Mouse (Mus musculus): ENCODE data around the gene Sgtb.

The Sgtb gene

DNA sequence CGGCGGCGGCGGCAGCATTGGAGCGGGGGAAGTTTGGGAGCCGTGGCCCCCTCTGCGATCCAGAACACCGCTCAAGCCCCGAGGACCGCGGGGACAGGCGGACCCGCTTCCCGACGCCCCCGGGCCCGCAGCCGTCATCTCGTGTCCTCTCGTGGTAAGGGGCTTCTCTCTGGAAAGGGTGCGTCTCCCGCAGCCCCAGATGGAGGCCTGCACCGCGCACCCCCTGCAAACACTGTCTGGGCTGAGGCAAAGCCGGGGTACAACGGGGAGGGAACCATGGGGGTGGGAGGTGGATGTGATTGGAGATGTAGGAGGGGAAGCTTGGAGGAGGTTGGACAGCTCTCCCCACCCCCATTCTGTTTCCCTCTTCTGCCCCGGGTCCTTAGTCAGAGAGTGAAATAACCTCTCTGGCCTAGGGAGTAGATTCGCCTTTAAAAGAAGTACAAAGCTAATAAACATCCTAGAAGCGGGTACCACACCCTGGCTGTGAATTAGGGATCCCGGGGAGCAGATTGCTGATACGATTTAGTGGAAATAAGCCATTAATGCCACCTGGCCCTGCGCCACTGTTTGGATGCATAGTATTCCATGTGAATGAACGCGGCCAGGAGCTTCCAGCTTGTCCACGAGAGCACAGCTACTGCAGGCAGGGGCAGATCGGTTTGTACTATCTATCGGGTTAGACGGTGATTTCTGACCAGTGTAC, 428 bp downstream of the Sgtb start:
- peak in 1 of 2 experiments; percentile 38 for DNase-seq (ENCODE audit: low spot score in 2 of 2)

DNA sequence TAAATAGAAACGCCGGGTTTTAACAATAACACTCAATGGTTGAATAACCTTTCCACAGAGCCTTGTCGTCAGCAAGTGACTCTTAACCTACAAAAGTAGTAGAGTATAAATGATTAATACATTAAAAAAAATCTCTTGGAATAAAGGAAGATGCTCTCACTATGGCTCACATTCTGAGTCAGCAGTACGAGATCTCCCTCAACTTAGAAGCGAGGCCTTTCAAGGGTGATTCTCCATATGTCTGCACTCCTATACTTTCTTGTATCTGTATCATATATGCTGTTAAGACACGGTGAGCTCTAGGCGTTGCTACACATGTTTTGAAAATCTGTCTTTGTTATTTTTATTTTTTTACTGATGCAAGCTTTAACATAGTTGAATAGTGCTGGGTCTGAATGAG, 985 bp downstream of the Sgtb start:
- no peak for DNase-seq (ENCODE audit: low spot score in 2 of 2)

DNA sequence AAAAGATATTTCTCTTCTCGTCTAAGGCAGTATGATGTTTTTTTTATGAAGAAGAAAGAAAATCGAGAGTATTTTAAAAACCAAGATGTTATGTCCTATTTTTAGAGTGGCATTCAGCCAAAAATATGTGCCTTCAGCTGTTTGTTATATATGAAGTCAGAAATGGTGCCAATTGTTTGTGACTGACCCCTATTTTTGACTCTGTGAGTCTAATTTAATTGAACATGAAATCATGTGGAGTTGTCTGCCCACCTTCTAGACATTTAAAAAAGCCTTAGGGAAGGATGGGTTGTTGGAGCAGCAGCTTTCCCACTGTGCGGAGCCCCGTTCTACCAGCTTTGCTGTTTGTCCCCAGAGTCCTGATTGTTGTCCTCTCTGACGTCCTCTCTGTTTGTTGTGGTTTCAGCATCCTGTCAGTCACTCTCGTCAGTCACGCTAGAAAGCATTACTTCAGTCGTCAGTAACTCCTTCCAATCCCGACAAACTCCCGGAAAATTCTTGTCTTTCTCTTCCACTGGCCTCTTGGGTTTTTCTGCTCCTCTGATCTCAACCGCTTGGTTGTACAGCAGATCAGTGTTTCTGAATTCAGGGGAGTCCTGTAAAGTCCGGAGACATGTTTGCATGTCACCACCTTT, 2.8 kb downstream of the Sgtb start:
- no peak for DNase-seq (ENCODE audit: low spot score in 2 of 2)

DNA sequence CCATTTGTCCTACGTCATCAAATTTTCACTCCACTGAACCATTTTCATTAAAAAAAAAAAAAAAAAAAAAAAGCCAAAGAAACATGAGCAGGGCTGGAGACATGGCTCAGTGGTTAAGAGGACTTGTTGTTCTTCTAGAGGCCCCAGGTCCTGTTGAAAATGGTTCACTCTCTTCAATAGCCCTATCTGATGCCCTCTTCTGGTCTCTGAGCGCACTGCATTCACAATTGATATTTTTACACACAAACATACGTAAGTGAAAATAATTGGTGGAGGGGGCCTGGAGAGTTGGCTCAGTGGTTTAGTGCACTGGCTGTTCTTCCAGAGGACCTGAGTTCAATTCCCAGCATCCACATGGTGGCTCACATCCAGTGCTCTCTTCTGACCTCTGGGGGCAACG, 4.2 kb downstream of the Sgtb start:
- DNase-seq (ENCODE audit: low spot score in 2 of 2): no peak

DNA sequence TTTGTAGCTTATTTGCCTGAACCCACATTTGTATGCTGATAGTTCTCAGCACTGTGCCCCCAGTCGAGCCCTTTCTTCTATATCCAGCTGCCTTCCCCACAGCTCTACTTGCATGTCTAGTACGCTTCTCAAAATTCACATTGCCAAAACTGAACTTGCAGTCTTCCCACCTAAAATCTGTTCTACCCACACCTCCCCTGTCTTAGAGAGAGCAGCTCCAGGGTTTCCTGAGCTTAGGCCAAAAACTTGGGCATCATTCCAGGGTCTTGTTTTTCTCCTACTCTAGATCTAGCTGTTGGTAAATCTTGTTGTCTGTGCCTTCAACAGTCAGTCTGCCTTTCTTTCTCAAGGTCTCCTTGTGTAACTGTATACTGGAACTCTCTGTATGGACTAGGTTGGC, 5.3 kb downstream of the Sgtb start:
- no peak for DNase-seq (ENCODE audit: low spot score in 2 of 2)

DNA sequence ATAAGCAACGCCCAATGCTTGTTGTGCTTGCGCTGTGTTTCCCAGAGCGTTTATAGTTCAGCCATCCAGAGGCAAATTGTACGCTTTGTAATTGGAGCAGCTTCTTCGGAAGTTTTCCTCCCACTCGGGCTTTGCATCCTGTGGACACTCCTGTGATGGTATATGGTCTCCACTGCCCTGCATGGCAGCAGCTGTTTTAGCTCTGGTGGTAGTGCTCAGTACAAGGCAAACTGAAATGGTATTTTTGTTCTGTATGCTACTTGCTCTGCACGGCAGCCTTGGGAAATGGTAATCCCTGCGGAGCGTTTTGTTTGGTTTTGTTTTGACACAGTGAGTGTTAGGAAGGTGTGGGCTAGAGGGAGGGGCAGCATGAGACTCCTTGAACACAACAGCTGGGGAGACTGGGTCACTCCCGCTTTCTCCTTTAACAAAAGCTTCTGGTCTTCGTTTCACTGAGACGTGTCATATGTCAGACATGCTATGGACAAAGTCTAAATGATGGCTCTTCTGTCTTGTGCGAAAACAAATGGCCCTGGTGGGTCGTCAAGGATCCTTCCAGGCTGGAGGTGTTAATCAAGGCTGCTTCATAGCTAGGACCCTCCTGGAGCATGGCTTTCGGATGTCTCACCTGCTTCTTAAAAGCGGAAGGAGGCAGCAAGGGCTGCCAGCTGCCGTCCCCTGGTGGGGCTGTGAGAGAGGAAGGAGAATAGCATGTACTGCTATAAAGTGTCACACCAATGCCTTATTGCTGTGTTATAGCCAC, 12.7 kb downstream of the Sgtb start:
- DNase-seq (ENCODE audit: low spot score in 2 of 2): no peak

DNA sequence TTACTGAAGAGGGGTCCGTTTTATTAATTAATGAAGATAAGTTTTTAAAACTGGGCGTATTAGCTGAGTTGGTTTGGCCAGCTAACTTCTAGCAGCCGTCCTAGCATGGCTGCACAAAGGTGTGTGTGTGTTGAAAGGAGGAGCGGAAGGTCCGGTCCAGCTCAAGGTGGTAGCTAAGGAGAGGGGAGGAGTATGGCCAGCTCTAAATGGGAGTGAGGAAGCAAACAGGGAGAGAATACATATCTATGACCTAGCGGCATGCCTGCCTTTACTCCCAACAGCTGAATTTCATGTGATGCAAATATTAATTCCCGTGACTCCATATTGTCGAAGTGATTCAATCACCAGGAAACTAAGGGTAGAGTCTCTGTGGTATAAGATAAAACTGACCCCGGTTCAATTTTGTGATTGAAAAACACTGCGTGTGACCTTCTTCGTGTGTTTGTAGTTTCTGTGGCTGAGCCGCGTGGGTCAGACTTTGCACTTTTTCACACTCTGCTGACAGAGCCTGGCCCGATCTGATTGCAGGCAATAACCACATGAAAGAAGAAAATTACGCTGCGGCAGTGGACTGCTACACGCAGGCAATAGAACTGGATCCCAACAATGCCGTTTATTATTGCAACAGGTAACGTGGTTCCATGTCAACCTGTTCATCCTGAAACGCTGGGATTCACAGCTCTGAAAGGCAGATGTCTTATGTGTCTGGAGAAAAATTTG, 14.3 kb downstream of the Sgtb start:
- DNase-seq (ENCODE audit: low spot score in 2 of 2): no peak

DNA sequence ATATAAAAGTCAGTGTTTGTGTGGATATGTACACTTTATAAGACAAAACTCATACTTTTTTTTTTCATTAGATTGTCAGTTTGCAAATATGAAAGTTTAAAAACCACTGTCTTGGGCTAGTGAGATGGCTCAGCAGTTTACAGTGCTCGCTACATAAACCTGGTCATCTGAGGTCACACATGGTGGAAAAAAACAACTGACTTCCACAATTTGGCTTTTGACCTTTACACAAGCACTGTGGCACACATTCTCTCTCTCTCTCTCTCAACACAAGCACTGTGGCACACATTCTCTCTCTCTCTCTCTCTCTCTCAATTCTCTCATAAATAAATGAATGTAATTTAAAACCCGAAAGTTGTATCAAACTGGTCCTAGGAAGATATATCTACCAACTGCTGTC, 23.0 kb downstream of the Sgtb start:
- DNase-seq (ENCODE audit: low spot score in 2 of 2): no peak

DNA sequence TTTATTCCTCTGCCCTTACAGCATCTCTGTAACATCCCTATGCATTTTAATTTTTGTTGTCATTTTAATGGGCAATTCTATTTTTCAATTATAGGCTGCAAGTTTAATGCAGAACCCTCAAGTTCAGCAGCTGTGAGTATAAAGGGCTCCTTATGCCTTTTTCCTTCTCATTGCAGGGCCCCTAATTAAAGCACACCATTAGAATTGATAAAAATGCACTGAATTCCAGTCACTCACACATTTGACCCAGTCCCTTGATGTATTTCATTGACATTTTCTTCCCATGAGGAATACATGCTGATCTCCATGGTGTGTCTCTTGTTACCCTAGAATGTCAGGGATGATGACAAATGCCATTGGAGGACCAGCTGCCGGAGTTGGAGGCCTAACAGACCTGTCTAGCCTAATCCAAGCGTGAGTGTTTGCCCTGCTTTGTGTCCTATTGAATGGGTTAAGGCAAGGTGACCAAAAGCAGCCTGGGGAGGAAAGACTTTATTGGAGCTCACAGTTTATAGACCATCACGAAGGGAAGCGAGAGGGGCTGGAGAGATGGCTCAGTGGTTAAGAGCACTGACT, 25.1 kb downstream of the Sgtb start:
- no peak for DNase-seq (ENCODE audit: low spot score in 2 of 2)

DNA sequence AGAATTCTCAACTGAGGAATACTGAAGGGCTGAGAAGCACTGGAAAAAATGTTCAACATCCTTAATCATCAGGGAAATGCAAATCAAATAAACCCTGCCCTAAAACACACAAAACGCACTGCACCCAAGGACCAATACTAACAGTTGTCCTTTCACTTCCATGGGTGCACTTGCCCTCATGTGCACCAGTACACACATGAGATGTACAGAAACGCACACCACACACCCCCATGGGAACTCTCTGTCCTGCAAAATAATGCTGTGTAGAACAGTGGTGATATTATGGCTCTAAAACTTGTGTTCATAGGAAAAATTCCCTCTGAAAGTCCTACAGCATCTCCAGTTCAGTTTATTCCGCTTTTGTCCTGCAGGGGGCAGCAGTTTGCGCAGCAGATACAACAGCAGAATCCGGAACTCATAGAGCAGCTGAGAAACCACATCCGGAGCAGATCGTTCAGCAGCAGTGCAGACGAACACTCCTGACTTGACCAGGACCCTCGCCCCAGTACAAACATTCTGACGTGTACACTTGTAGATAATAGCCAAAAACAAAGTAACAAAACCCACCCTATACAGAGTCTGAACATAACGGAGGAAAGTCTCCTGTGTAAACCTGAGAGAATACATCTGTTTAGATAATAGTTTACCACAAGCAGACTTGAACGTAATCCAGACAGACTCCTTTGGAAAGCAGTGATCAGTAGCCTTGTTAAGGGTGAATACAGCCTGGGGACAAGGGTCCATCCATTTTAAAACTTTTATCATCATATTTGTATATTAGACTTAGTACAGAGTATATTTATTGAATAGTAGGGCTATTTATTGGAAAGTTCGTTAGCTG, 30.0 kb downstream of the Sgtb start:
- peak; percentile 40 to 72 for DNase-seq (ENCODE audit: low spot score in 2 of 2)

DNA sequence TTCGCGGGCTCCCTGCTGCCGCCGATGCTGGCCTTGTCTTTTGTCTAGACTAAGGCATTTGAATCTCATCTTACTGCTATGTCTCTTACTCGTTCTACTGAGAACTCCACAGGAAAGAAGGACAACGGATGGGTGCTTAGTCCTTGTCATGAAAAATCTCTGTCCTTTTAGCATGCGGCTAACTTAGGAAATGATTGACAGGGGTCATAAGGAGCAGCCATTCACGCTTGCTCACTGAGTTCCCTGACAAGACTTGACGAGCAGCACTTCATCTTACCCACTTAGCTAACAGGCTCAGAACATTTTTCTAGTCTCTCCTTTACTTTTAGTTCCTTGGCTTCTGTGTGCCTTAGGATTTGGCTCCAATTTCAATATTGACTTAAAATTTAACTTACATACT, 35.3 kb downstream of the Sgtb start:
- DNase-seq (ENCODE audit: low spot score in 2 of 2): no peak

DNA sequence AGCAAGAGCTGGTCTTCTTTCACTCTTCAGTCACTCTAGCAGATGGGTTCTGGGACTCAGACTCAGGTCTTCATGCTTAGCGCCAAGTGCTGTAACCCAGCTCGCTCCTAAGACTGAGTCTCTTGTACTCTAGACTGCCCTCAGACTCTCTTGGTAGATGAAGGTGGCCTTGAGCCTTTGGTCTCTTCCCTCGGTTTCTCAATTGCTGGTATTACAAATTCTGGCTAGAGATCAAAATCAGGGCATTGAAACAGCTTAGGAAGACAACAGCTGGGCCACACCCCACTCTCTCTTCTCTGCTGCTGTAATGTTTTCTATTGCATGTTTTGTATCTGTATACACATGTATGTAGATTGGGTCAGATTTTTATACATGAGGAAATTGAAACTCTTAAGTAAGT, 36.1 kb downstream of the Sgtb start:
- no peak for DNase-seq (ENCODE audit: low spot score in 2 of 2)

DNA sequence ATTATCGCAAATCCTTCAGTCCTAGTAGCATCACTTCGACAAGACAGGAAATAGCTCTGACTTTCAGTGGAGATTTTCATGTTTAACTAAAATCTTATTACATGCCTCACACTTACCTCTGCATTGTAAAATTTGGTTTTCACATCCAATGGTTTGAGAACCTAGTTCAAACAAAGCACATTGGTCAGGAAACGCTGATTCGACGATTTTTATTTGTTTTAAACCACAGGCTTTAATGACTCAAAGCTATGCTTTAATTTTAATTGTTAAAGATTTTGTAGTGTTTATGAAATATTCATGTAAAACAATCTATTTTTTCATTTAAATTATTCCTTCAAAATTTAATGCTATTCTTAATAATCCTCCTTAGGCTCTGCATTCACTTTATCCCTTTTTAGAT, 44.6 kb downstream of the Sgtb start:
- DNase-seq (ENCODE audit: low spot score in 2 of 2): no peak

DNA sequence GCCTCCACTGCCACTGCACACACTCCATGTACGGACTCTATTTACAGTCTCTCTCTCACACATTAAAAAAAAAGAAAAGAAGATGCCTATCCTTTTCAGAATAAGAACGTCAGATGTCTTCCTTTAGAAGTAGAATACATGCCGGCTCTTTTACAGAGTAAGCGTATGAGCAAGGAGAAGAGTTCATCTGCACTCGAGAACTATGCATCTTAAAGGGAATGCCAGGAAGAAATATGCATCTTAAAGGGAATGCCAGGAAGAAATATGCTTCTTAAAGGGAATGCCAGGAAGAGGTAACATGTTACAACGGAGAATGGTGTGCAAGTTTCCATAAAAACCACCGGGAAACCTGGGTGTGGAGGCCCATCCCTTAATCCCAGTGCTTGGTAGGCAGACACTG, 45.6 kb downstream of the Sgtb start:
- DNase-seq (ENCODE audit: low spot score in 2 of 2): no peak

DNA sequence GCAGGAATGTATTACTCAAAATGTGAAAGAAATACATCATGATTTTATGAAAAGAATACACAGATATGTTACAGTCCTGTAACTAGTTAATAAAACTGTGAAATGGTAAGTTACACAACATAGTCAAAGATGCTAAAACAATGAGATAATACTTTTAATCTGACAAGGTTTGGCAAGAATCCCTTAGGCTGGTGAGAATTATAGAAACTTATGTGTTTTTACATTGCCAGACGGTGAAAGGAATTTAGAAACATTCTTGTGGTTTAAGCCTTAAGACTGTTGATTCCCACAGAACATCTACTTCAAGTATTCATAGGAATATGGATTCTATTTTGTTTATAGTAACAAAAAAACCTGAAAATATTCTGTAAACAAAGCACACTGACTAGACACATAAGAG, 46.1 kb downstream of the Sgtb start:
- no peak for DNase-seq (ENCODE audit: low spot score in 2 of 2)

DNA sequence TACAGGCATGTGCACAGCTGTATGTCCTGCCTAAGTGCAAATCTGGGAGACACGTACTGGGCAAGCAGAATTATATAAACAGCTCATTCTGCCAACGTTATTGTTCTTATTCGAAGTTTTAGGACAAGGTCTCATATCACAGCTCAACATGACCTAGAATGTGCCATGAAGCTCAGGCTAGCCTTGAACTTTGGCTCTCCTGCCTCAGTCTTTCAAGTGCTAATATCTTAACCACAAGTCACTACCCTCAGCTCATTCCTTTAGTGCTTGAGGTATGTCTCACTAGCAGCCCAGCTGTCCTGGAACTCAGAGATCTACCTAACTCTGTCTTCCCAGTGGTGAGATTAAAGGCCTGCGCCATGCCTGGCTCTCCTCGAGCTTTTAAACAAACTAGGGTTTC, 62.2 kb downstream of the Sgtb start:
- no peak for DNase-seq (ENCODE audit: low spot score in 2 of 2)

DNA sequence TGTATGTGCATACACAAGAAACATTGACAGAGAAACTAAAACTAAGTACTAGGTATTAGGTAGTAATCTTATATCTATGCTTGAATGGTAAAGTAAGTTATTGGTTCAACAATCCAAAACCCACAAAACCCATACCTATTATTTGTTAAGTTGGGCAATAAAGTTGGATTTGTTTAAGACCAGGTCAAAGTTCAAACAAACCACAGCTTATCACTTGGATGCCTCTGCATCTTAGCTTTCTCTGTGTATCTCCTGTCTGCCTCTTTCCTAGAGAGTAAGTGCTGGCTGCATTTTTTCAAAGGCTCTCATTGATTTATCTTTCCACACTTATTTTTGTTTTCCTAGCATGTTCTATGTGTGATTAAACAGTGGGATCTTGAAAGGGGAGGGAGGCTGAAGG, 63.0 kb downstream of the Sgtb start:
- DNase-seq (ENCODE audit: low spot score in 2 of 2): no peak

DNA sequence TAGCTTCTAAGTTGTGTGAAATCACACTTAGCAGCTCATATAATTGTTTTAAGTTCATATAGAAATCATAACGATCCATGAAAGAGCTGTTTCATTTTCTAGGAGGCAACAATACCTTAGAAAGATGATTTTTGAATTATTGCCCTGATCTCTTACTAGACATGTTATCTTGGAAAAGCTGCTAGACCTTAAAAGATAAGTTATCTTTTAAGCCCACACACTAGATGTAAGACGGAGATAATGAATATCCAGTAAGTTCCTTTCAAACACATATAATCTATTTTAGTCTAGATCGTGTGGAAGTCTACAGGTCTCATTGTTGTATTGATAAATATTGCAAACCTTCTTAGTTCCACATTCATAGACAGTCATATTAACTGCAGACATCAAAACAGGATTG, 67.3 kb downstream of the Sgtb start:
- DNase-seq (ENCODE audit: low spot score in 2 of 2): no peak

DNA sequence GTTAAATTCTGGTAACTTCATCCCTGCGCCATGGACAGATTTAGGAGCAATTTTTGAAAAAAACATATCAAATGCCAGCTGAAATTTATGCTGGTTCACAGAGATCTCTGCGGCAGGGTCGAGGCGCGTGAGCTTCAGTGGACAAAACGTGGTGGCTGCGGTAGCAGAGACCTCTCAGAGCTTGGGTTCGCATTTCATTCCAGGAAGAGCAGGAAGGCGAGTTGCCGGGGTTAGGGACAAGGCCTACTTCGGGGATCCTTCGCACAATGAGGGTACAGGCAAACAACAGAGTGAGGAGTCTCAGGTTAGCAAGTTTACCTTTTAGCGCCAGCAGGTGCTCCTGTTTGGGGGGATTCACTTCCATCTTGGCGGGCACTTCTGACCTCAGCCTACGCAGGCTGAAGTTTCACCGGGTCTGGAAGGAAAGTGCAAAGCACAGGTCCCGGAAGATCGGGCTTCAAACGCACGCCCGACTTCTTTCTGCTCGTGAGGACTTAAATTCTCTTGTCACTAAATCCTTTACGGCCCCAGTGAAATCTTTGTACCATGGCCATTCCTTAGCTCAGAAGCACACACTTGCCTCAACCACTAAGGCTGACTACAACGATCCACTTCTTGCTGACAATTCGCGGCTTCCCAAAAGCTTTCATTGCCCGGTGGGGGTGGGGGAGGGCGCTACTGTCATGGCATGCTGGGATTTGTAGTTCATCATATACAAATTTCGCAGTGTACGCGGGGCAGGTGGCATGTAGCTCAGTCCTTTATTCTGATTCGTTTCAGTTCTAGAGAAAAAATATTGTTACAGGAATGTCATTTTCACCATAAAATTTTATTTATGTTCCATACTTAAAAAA, 68.5 kb downstream of the Sgtb start, which contains the start of gene Trappc13:
TSS of gene Trappc13 (minus strand) at position 674 of the 854 bp plus-strand sequence.
- no peak for DNase-seq (ENCODE audit: low spot score in 2 of 2)

DNA sequence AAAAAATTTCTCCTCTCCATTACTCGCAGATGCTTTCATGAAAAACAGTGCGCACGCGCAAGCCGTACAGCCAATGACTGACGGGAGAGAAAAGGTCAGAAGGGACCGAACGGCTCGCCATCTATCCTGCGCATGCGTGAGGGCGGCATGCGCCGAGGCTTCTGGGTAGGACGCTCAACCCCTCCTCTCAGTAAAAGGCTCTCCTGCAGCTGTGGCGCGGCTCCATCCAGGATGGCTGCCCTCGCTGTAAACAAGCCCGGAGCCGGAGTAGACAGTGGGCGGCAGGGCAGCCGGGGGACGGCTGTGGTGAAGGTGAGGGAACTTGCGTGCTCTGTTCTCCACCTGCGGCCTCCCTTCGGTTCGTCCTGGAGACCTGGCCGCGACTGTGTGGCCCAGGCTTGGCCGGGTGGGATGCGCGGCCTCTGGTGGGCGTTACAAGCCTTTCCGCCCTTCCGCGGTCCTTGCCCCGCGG, 69.1 kb downstream of the Sgtb start, which contains the start of gene Trim23:
TSS of gene Trim23 (plus strand) at position 148 of the 472 bp plus-strand sequence.
- peak; percentile 98 for DNase-seq (ENCODE audit: low spot score in 2 of 2)
